In genomic region chr2:126038221-126039000, GRCm38 (mm10) we compare ENCODE assay signal across 24 mouse cellular contexts. TPM values are rescaled to one million over a fixed set of nuclear protein-coding genes. Genes with fewer than 3 reads are reported as not detected.
DNase-seq lines count a peak whose midpoint lies in the region; ATAC-seq and TF ChIP-seq lines count a peak whose summit lies in the region.
"Had no signal": no experiment of that assay in that cellular context is flagged by ENCODE, and none has a peak within 500 bp of the region (broad histone marks: within the 10 kb centered on the region; RNA-seq: fewer than 3 reads in every experiment).

No protein-coding gene starts in this region.

- WGBS in lung, adult 2 months, result 69% methylated on average over 7 of the region's 7 CpGs
- WGBS in limb, embryonic 14.5 days, result 70% methylated on average over 7 of the region's 7 CpGs

- peaks cover 90% of the 10 kb centered on the region for H3K79me2 ChIP-seq in C2C12 (ENCODE audit: control insufficient read depth, insufficient read depth)

- no peak for TF ChIP-seq POLR2A in lung, adult 2 months (IDR thresholded peaks at IDR 0.05; ENCODE audit: borderline replicate concordance, extremely low read depth, low read depth, low read length)
- no peak for TF ChIP-seq POLR2A in limb, embryonic 14.5 days (IDR thresholded peaks at IDR 0.05; ENCODE audit: borderline replicate concordance, extremely low read depth, insufficient read depth, insufficient read length)

- H3K4me1 ChIP-seq in lung, adult 2 months (ENCODE audit: control insufficient read depth, insufficient read depth, low read length), result no peaks in the 10 kb centered on the region
- H3K4me1 ChIP-seq in limb, embryonic 14.5 days (ENCODE audit: control insufficient read depth, insufficient read depth, low read length), result 0 out of 2 replicates have a peak, but pooled peaks cover 7% of the 10 kb centered on the region
- H3K4me1 ChIP-seq: liver, embryonic 13.5 days had no signal

- H3K27me3 ChIP-seq in C2C12 (ENCODE audit: control insufficient read depth, insufficient read depth, insufficient read length), result no peaks in the 10 kb centered on the region
- H3K27me3 ChIP-seq in limb, embryonic 14.5 days (ENCODE audit: control insufficient read depth, insufficient read depth, low read length), result no peaks in the 10 kb centered on the region
- H3K27me3 ChIP-seq: forebrain, embryonic 13.5 days; liver, embryonic 13.5 days; midbrain, embryonic 13.5 days had no signal

- H3ac ChIP-seq in C2C12 (ENCODE audit: control insufficient read depth, insufficient read length, low read depth), result no peak overlapping the region

- ATAC-seq in limb, embryonic 14.5 days (ENCODE audit: low FRiP score, low read depth), result no peak
- ATAC-seq: forebrain, embryonic 13.5 days; midbrain, embryonic 13.5 days had no signal

- no peaks in the 10 kb centered on the region for H3K9me3 ChIP-seq in limb, embryonic 14.5 days (ENCODE audit: control insufficient read depth, low read length)
- H3K9me3 ChIP-seq: forebrain, embryonic 13.5 days; liver, embryonic 13.5 days; midbrain, embryonic 13.5 days had no signal

- no peak overlapping the region for H3K9ac ChIP-seq in limb, embryonic 14.5 days (ENCODE audit: low read depth, low read length, severe bottlenecking)
- H3K9ac ChIP-seq: forebrain, embryonic 13.5 days; hindbrain, embryonic 14.5 days; liver, embryonic 13.5 days; midbrain, embryonic 13.5 days had no signal

- H3K4me2 ChIP-seq in limb, embryonic 14.5 days (replicated peaks; ENCODE audit: low read depth, low read length, severe bottlenecking), result peak overlapping the region; percentile 2; the same call in 1 of the 2 replicates
- H3K4me2 ChIP-seq: forebrain, embryonic 13.5 days; hindbrain, embryonic 14.5 days; liver, embryonic 13.5 days; midbrain, embryonic 13.5 days had no signal

- no peak for TF ChIP-seq CTCF in lung, adult 2 months (IDR thresholded peaks at IDR 0.05; ENCODE audit: insufficient read depth, low read length)
- no peak for TF ChIP-seq CTCF in C2C12 (IDR thresholded peaks at IDR 0.05; ENCODE audit: control insufficient read depth, insufficient read depth, insufficient read length)

- no peak overlapping the region for H3K27ac ChIP-seq in limb, embryonic 14.5 days (replicated peaks; ENCODE audit: low read depth, low read length)
- H3K27ac ChIP-seq: forebrain, embryonic 13.5 days; hindbrain, embryonic 14.5 days; left cerebral cortex, adult 2 months; liver, embryonic 13.5 days; midbrain, embryonic 13.5 days had no signal

- peak overlapping the region; percentile 24 for H3K4me3 ChIP-seq in lung, adult 2 months (replicated peaks; ENCODE audit: extremely low read depth, low read depth, low read length)
- H3K4me3 ChIP-seq in C2C12 (ENCODE audit: insufficient read depth, poor library complexity, severe bottlenecking), result peak overlapping the region; percentile 40
- H3K4me3 ChIP-seq in limb, embryonic 14.5 days (replicated peaks; ENCODE audit: low read length), result 0 out of 2 replicates have a peak overlapping the region, but pooled peaks have one; percentile 5
- H3K4me3 ChIP-seq: erythroblast, embryonic 14.5 days; forebrain, embryonic 13.5 days; left cerebral cortex, adult 2 months; liver, embryonic 13.5 days; midbrain, embryonic 13.5 days had no signal

- peaks cover 84% of the 10 kb centered on the region for H3K79me3 ChIP-seq in C2C12 (ENCODE audit: low read depth)

- DNase-seq in heart, adult 11 months, result peak; percentile 87
- no peak for DNase-seq in heart, postnatal 4 days
- no peak for DNase-seq in lung, adult 2 months
- DNase-seq in lung, postnatal 36 days, result no peak
- no peak for DNase-seq in limb, embryonic 14.5 days (ENCODE audit: low spot score)
- DNase-seq in right cerebral cortex, adult 2 months (ENCODE audit: low spot score in 2 of 2), result no peak
- DNase-seq in layer of hippocampus, postnatal 10 days (ENCODE audit: low spot score in 2 of 2), result no peak
- DNase-seq: cerebellum, adult 18-20 months; cerebellum, postnatal 25 days; embryo, embryonic 11 days; kidney, adult 9 months; kidney, postnatal 25 days; left cerebral cortex, postnatal 4 days; liver, embryonic 13.5 days; spleen, adult 18-20 months; thymus, adult 18-20 months; thymus, postnatal 4 days had no signal

- peaks cover 71% of the 10 kb centered on the region for H3K36me3 ChIP-seq in C2C12 (ENCODE audit: control insufficient read depth, insufficient read depth)
- H3K36me3 ChIP-seq in limb, embryonic 14.5 days (ENCODE audit: control insufficient read depth, insufficient read depth, low read length), result no peaks in the 10 kb centered on the region
- H3K36me3 ChIP-seq: liver, embryonic 13.5 days; midbrain, embryonic 13.5 days had no signal

TF ChIP-seq in C2C12, 6 proteins besides CTCF, POLR2A, EP300 and RAD21:
- no peak for TF ChIP-seq FOSL1 (IDR thresholded peaks at IDR 0.05; ENCODE audit: insufficient read depth, low read length, poor library complexity, severe bottlenecking)
- TF ChIP-seq CEBPB (IDR thresholded peaks at IDR 0.05; ENCODE audit: low read depth), result no peak
- TF ChIP-seq USF1 (IDR thresholded peaks at IDR 0.05; ENCODE audit: low read depth), result no peak
- TF ChIP-seq MYOG (IDR thresholded peaks at IDR 0.05; ENCODE audit: control insufficient read depth, extremely low read depth, insufficient read length), result no peak
- no peak for TF ChIP-seq MYOD1 (IDR thresholded peaks at IDR 0.05; ENCODE audit: control insufficient read depth, insufficient read length, low read depth)
- TF ChIP-seq MAX (IDR thresholded peaks at IDR 0.05), result no peak

RNA-seq across cellular contexts. Expression of gene Fgf7, which starts 4.0 kb away (rescaled TPM):
- total RNA-seq in heart, postnatal 4 days (2021), result under 1 TPM; 0.55 to 0.59 TPM
- polyA plus RNA-seq in lung, adult 2 months (2012; rRNA removed), result 8.8 and 17.2 TPM in 2 replicates
- polyA plus RNA-seq in C2C12 (2012; fragmentation: generic; extraction: Trizol), result 2.6 TPM
- polyA plus RNA-seq in limb, embryonic 14.5 days (2012; rRNA removed), result 11.8 and 13.2 TPM in 2 replicates
- 13.1 and 15.7 TPM in 2 replicates for polyA plus RNA-seq in limb, embryonic 14.5 days (2014; fragmentation: Nextera tagmentation; extraction: Ambion mirVana)
- under 1 TPM; 0.41 to 0.76 TPM for total RNA-seq in layer of hippocampus, postnatal 10 days (2021)
- total RNA-seq: megakaryocyte progenitor cell, adult 5-6 weeks had no signal
- polyA plus RNA-seq: erythroblast, embryonic 14.5 days had no signal
